Mouse (Mus musculus) small intestine, adult 10 weeks (tissue): ENCODE measurements around the gene Abca14. TPM values are rescaled to one million over a fixed set of nuclear protein-coding genes. Genes with fewer than 3 reads are reported as not detected.

Experiments used
- polyA plus RNA-seq: library from polyadenylated mRNA; stranded (reverse); fragments of 350-450 nt; fragmentation: Illumina TruSeq; extraction: RNeasy Lipid Tissue Mini Kit (QIAGEN cat#74804); gene quantifications from one replicate; pipeline ENCODE4 v1.2.3, GENCODE M21; 2014; ENCODE audit warnings: low replicate concordance

Gene Abca14
- 2.2 TPM for polyA plus RNA-seq

GRCm38 (mm10) chr7:120203789-120204188 lies at the start of gene Abca14:
Gene Abca14 (plus strand): TSS chr7:120203961.

GRCm38 (mm10) chr7:120173603-120174244 lies 30.0 kb upstream of the Abca14 start, which contains the start of gene Anks4b:
Gene Anks4b (plus strand): TSS chr7:120173858.

GRCm38 (mm10) chr7:120201771-120202170 lies 2.0 kb upstream of the Abca14 start, which contains the start of gene Crym:
Gene Crym (minus strand): TSS chr7:120202111.

GRCm38 (mm10) chr7:120328087-120328793 lies 124.5 kb downstream of the Abca14 start, which contains the start of gene Abca15:
Gene Abca15 (plus strand): TSS chr7:120328670.

Other genes starting within 250 kb of the Abca14 start
- not detected for gene Dnah3, start 108.7 kb upstream of the Abca14 start, polyA plus RNA-seq
- gene Tmem159, start 101.6 kb upstream of the Abca14 start, polyA plus RNA-seq = 17.7 TPM
- 0.82 TPM for gene Zp2, start 58.7 kb upstream of the Abca14 start, polyA plus RNA-seq
- 189 TPM for gene Anks4b, start 30.1 kb upstream of the Abca14 start, polyA plus RNA-seq
- 1.9 TPM for gene Crym, start 1.9 kb upstream of the Abca14 start, polyA plus RNA-seq
- gene Abca15, start 124.7 kb downstream of the Abca14 start, polyA plus RNA-seq = not detected
- gene Abca16, start 205.7 kb downstream of the Abca14 start, polyA plus RNA-seq = not detected